ENCODE assay signal across 9 mouse cellular contexts in genomic region chr17:37050876-37051275, GRCm38 (mm10). TPM values are rescaled to one million over a fixed set of nuclear protein-coding genes. Genes with fewer than 3 reads are reported as not detected.
DNase-seq lines count a peak whose midpoint lies in the region; ATAC-seq and TF ChIP-seq lines count a peak whose summit lies in the region.
"Had no signal": no experiment of that assay in that cellular context is flagged by ENCODE, and none has a peak within 500 bp of the region (broad histone marks: within the 10 kb centered on the region; RNA-seq: fewer than 3 reads in every experiment).

No protein-coding gene starts in this region.

- peaks cover 23% of the 10 kb centered on the region for H3K36me3 ChIP-seq in heart, embryonic 14.5 days (ENCODE audit: control insufficient read depth, insufficient read depth, low read length)
- H3K36me3 ChIP-seq in E14TG2a.4 (ENCODE audit: insufficient read depth, low read length), result peaks cover 74% of the 10 kb centered on the region
- peaks cover 18% of the 10 kb centered on the region; the same call in 1 of the 2 replicates for H3K36me3 ChIP-seq in embryonic facial prominence, embryonic 15.5 days
- H3K36me3 ChIP-seq in limb, embryonic 11.5 days (ENCODE audit: control insufficient read depth, insufficient read depth, low read length), result peaks cover 2% of the 10 kb centered on the region
- H3K36me3 ChIP-seq in neural tube, embryonic 15.5 days, result peaks cover 22% of the 10 kb centered on the region

- DNase-seq in heart, postnatal 14 days, result no peak
- peak; percentile 50 for DNase-seq in limb, embryonic 11.5 days (ENCODE audit: low spot score)

- peak overlapping the region; percentile 57 for H3K4me3 ChIP-seq in heart, embryonic 14.5 days (ENCODE audit: control insufficient read depth in 1 of 2, insufficient read depth in 1 of 2, low read depth in 1 of 2, low read length in 2 of 2)
- peak overlapping the region; percentile 80 for H3K4me3 ChIP-seq in E14TG2a.4 (replicated peaks; ENCODE audit: low read length)
- H3K4me3 ChIP-seq in embryonic facial prominence, embryonic 15.5 days (replicated peaks), result peak overlapping the region; percentile 67
- peak overlapping the region; percentile 64 for H3K4me3 ChIP-seq in limb, embryonic 11.5 days (ENCODE audit: low read depth, low read length)
- H3K4me3 ChIP-seq in neural tube, embryonic 15.5 days (replicated peaks), result peak overlapping the region; percentile 75

- H3K27me3 ChIP-seq in heart, embryonic 14.5 days (ENCODE audit: control insufficient read depth, insufficient read depth, low read length), result 0 out of 2 replicates have a peak, but pooled peaks cover 4% of the 10 kb centered on the region
- 0 out of 2 replicates have a peak, but pooled peaks cover 2% of the 10 kb centered on the region for H3K27me3 ChIP-seq in E14TG2a.4 (ENCODE audit: insufficient read depth, low read length)
- H3K27me3 ChIP-seq in embryonic facial prominence, embryonic 15.5 days, result peaks cover 4% of the 10 kb centered on the region; the same call in 1 of the 2 replicates
- peaks cover 4% of the 10 kb centered on the region; the same call in 1 of the 2 replicates for H3K27me3 ChIP-seq in limb, embryonic 11.5 days (ENCODE audit: control insufficient read depth, insufficient read depth, low read length)
- H3K27me3 ChIP-seq in neural tube, embryonic 15.5 days (replicated peaks), result no peaks in the 10 kb centered on the region

- H3K4me1 ChIP-seq in heart, embryonic 14.5 days (ENCODE audit: control insufficient read depth in 2 of 2, insufficient read depth in 2 of 2, low read length in 2 of 2), result peaks cover 16 to 22% of the 10 kb centered on the region in 2 experiments; a peak in 3 of 4 replicates
- peaks cover 85% of the 10 kb centered on the region for H3K4me1 ChIP-seq in E14TG2a.4 (replicated peaks; ENCODE audit: low read depth, low read length)
- H3K4me1 ChIP-seq in embryonic facial prominence, embryonic 15.5 days, result peaks cover 40% of the 10 kb centered on the region
- peaks cover 13% of the 10 kb centered on the region for H3K4me1 ChIP-seq in limb, embryonic 11.5 days (ENCODE audit: control insufficient read depth, insufficient read depth, low read length)
- peaks cover 61% of the 10 kb centered on the region for H3K4me1 ChIP-seq in neural tube, embryonic 15.5 days

- H3K9me3 ChIP-seq in heart, embryonic 14.5 days (ENCODE audit: control insufficient read depth, low read length), result no peaks in the 10 kb centered on the region
- no peaks in the 10 kb centered on the region for H3K9me3 ChIP-seq in E14TG2a.4 (ENCODE audit: low read length)
- no peaks in the 10 kb centered on the region for H3K9me3 ChIP-seq in embryonic facial prominence, embryonic 15.5 days (replicated peaks)
- no peaks in the 10 kb centered on the region for H3K9me3 ChIP-seq in limb, embryonic 11.5 days (ENCODE audit: control insufficient read depth, low read length)
- H3K9me3 ChIP-seq in neural tube, embryonic 15.5 days (replicated peaks), result no peaks in the 10 kb centered on the region

- peak overlapping the region; percentile 76 for H3K9ac ChIP-seq in heart, embryonic 14.5 days (ENCODE audit: low read length)
- peak overlapping the region; percentile 50 for H3K9ac ChIP-seq in embryonic facial prominence, embryonic 15.5 days
- peak overlapping the region; percentile 63 for H3K9ac ChIP-seq in limb, embryonic 11.5 days (ENCODE audit: low read length)
- H3K9ac ChIP-seq in neural tube, embryonic 15.5 days (replicated peaks), result peak overlapping the region; percentile 95

- no peak overlapping the region for H3K27ac ChIP-seq in heart, embryonic 14.5 days (replicated peaks in 1 of 2; ENCODE audit: control insufficient read depth in 1 of 2, insufficient read depth in 1 of 2, low read depth in 2 of 2, low read length in 2 of 2)
- H3K27ac ChIP-seq in embryonic facial prominence, embryonic 15.5 days (replicated peaks), result 0 out of 2 replicates have a peak overlapping the region, but pooled peaks have one; percentile 22
- H3K27ac ChIP-seq in limb, embryonic 11.5 days (replicated peaks; ENCODE audit: low read depth, low read length), result no peak overlapping the region
- H3K27ac ChIP-seq in neural tube, embryonic 15.5 days (replicated peaks), result peak overlapping the region; percentile 86

- TF ChIP-seq CTCF in E14TG2a.4 (conservative IDR thresholded peaks at IDR 0.05; ENCODE audit: low read length), result no peak

- intact Hi-C loops in heart, postnatal 14 days (cut with DNase I), result no loop called here

- WGBS in heart, embryonic 14.5 days, result 9% methylated on average over 27 of the region's 27 CpGs
- WGBS in embryonic facial prominence, embryonic 15.5 days, result 4% methylated on average over 27 of the region's 27 CpGs
- WGBS in limb, embryonic 11.5 days, result 3% methylated on average over 26 of the region's 27 CpGs
- 2% methylated on average over 27 of the region's 27 CpGs for whole genome bisulfite sequencing in neural tube, embryonic 15.5 days

- H3K4me2 ChIP-seq in heart, embryonic 14.5 days (ENCODE audit: low read length), result peak overlapping the region; percentile 95
- H3K4me2 ChIP-seq in embryonic facial prominence, embryonic 15.5 days (replicated peaks), result peak overlapping the region; percentile 73
- peak overlapping the region; percentile 94 for H3K4me2 ChIP-seq in limb, embryonic 11.5 days (ENCODE audit: low read depth, severe bottlenecking)
- peak overlapping the region; percentile 84 for H3K4me2 ChIP-seq in neural tube, embryonic 15.5 days

- no peak for ATAC-seq in heart, embryonic 14.5 days (ENCODE audit: insufficient number of reproducible peaks, insufficient read depth, low FRiP score, low read depth)
- ATAC-seq in embryonic facial prominence, embryonic 15.5 days (ENCODE audit: insufficient number of reproducible peaks, low FRiP score, low TSS enrichment, low read depth), result no peak
- ATAC-seq in limb, embryonic 11.5 days (ENCODE audit: insufficient number of reproducible peaks, low FRiP score, low TSS enrichment, low read depth), result peak; percentile 3; the same call in 1 of the 2 replicates
- ATAC-seq in neural tube, embryonic 15.5 days (ENCODE audit: low FRiP score), result peak; percentile 25
- ATAC-seq in activated CD4-positive, CD25-positive, alpha-beta regulatory T cell, adult 4 months, result no peak
- ATAC-seq in monocyte, adult 5-6 weeks (replicated peaks; ENCODE audit: insufficient number of reproducible peaks, low FRiP score, low TSS enrichment, poor library complexity, severe bottlenecking), result no peak

RNA-seq across cellular contexts. Expression of gene Gabbr1, which starts 5.1 kb away (rescaled TPM):
- polyA plus RNA-seq in heart, embryonic 14.5 days (2014; fragmentation: Nextera tagmentation; extraction: Ambion mirVana), result 3.6 and 8.0 TPM in 2 replicates
- total RNA-seq in heart, postnatal 14 days (2021), result 10 to 100 TPM; 16.9 TPM
- polyA plus RNA-seq in embryonic facial prominence, embryonic 15.5 days (2015; fragmentation: Nextera tagmentation; extraction: Ambion mirVana), result 11.5 and 15.0 TPM in 2 replicates
- 7.9 and 9.7 TPM in 2 replicates for polyA plus RNA-seq in limb, embryonic 11.5 days (2014; fragmentation: Nextera tagmentation; extraction: Ambion mirVana)
- 77.9 and 90.1 TPM in 2 replicates for polyA plus RNA-seq in neural tube, embryonic 15.5 days (2015; fragmentation: Nextera tagmentation; extraction: Ambion mirVana)
- 1 to 10 TPM; 5.0 to 6.2 TPM for polyA plus RNA-seq in activated CD4-positive, CD25-positive, alpha-beta regulatory T cell, adult 4 months (2017; shearing (Covaris generic))
- total RNA-seq in monocyte, adult 5-6 weeks (2017), result 20.1 to 24.2 TPM (median 24.1 TPM) in 3 replicates

RNA-seq across cellular contexts. Expression of gene Mog, which starts 27.7 kb away (rescaled TPM):
- 0.15 TPM in 1 of 2 replicates, not detected in the other for polyA plus RNA-seq in heart, embryonic 14.5 days (2014; fragmentation: Nextera tagmentation; extraction: Ambion mirVana)
- not detected for total RNA-seq in heart, postnatal 14 days (2021)
- 0.09 TPM in 1 of 2 replicates, not detected in the other for polyA plus RNA-seq in embryonic facial prominence, embryonic 15.5 days (2015; fragmentation: Nextera tagmentation; extraction: Ambion mirVana)
- polyA plus RNA-seq in limb, embryonic 11.5 days (2014; fragmentation: Nextera tagmentation; extraction: Ambion mirVana), result 0.25 and 0.26 TPM in 2 replicates
- 1.5 and 2.0 TPM in 2 replicates for polyA plus RNA-seq in neural tube, embryonic 15.5 days (2015; fragmentation: Nextera tagmentation; extraction: Ambion mirVana)
- not detected for polyA plus RNA-seq in activated CD4-positive, CD25-positive, alpha-beta regulatory T cell, adult 4 months (2017; shearing (Covaris generic))
- total RNA-seq in monocyte, adult 5-6 weeks (2017), result not detected in 3 replicates
- total RNA-seq: hematopoietic stem cell, adult 5-6 weeks had no signal

RNA-seq across cellular contexts. Expression of gene Olfr90, which starts 37.4 kb away (rescaled TPM):
- polyA plus RNA-seq in heart, embryonic 14.5 days (2014; fragmentation: Nextera tagmentation; extraction: Ambion mirVana), result not detected in 2 replicates
- not detected for total RNA-seq in heart, postnatal 14 days (2021)
- polyA plus RNA-seq in embryonic facial prominence, embryonic 15.5 days (2015; fragmentation: Nextera tagmentation; extraction: Ambion mirVana), result 0.07 TPM in 1 of 2 replicates, not detected in the other
- 0.09 TPM in 1 of 2 replicates, not detected in the other for polyA plus RNA-seq in limb, embryonic 11.5 days (2014; fragmentation: Nextera tagmentation; extraction: Ambion mirVana)
- 0.06 TPM in 1 of 2 replicates, not detected in the other for polyA plus RNA-seq in neural tube, embryonic 15.5 days (2015; fragmentation: Nextera tagmentation; extraction: Ambion mirVana)
- polyA plus RNA-seq in activated CD4-positive, CD25-positive, alpha-beta regulatory T cell, adult 4 months (2017; shearing (Covaris generic)), result under 1 TPM in 1 of 2 experiments, not detected in 1; 0.19 TPM
- not detected in 3 replicates for total RNA-seq in monocyte, adult 5-6 weeks (2017)
- total RNA-seq: hematopoietic stem cell, adult 5-6 weeks had no signal

RNA-seq across cellular contexts. Expression of gene Olfr91, which starts 47.2 kb away (rescaled TPM):
- not detected in 2 replicates for polyA plus RNA-seq in heart, embryonic 14.5 days (2014; fragmentation: Nextera tagmentation; extraction: Ambion mirVana)
- not detected for total RNA-seq in heart, postnatal 14 days (2021)
- not detected in 2 replicates for polyA plus RNA-seq in embryonic facial prominence, embryonic 15.5 days (2015; fragmentation: Nextera tagmentation; extraction: Ambion mirVana)
- 0.14 TPM in 1 of 2 replicates, not detected in the other for polyA plus RNA-seq in limb, embryonic 11.5 days (2014; fragmentation: Nextera tagmentation; extraction: Ambion mirVana)
- polyA plus RNA-seq in neural tube, embryonic 15.5 days (2015; fragmentation: Nextera tagmentation; extraction: Ambion mirVana), result not detected in 2 replicates
- not detected for polyA plus RNA-seq in activated CD4-positive, CD25-positive, alpha-beta regulatory T cell, adult 4 months (2017; shearing (Covaris generic))
- not detected in 3 replicates for total RNA-seq in monocyte, adult 5-6 weeks (2017)
- total RNA-seq: hematopoietic stem cell, adult 5-6 weeks had no signal

RNA-seq across cellular contexts. Expression of gene Zfp57, which starts 49.9 kb away (rescaled TPM):
- polyA plus RNA-seq in heart, embryonic 14.5 days (2014; fragmentation: Nextera tagmentation; extraction: Ambion mirVana), result 38.3 and 43.4 TPM in 2 replicates
- 1 to 10 TPM; 3.7 to 4.6 TPM for total RNA-seq in heart, postnatal 14 days (2021)
- polyA plus RNA-seq in embryonic facial prominence, embryonic 15.5 days (2015; fragmentation: Nextera tagmentation; extraction: Ambion mirVana), result 52.2 and 62.2 TPM in 2 replicates
- polyA plus RNA-seq in limb, embryonic 11.5 days (2014; fragmentation: Nextera tagmentation; extraction: Ambion mirVana), result 101 and 106 TPM in 2 replicates
- 200 and 252 TPM in 2 replicates for polyA plus RNA-seq in neural tube, embryonic 15.5 days (2015; fragmentation: Nextera tagmentation; extraction: Ambion mirVana)
- not detected for polyA plus RNA-seq in activated CD4-positive, CD25-positive, alpha-beta regulatory T cell, adult 4 months (2017; shearing (Covaris generic))
- total RNA-seq in monocyte, adult 5-6 weeks (2017), result 0.64 to 3.4 TPM in 2 of 3 replicates, not detected in the other

Comparison
In these comparisons a context has a peak if more than half of its experiments do, and no peak if none do; other contexts are left out.
1. ATAC-seq: peak in limb, embryonic 11.5 days (single experiment) and neural tube, embryonic 15.5 days (single experiment); none in heart, embryonic 14.5 days (single experiment), embryonic facial prominence, embryonic 15.5 days (single experiment), activated CD4-positive, CD25-positive, alpha-beta regulatory T cell, adult 4 months (single experiment) and monocyte, adult 5-6 weeks (single experiment).
2. H3K27ac ChIP-seq: peak in embryonic facial prominence, embryonic 15.5 days (single experiment) and neural tube, embryonic 15.5 days (single experiment); none in heart, embryonic 14.5 days (0 of 2) and limb, embryonic 11.5 days (single experiment).
3. Peak in every context shown above with its lines, with median percentiles within 50 percentile points of each other: H3K4me2 ChIP-seq, H3K4me3 ChIP-seq and H3K9ac ChIP-seq.